Mouse (Mus musculus): ENCODE measurements around the gene Brf1. TPM values are rescaled to one million over a fixed set of nuclear protein-coding genes. Genes with fewer than 3 reads are reported as not detected.
A peak's percentile ranks its signal among the peaks of the same experiment; 100 is the strongest.

Gene Brf1
- polyA plus RNA-seq, 1 experiment: 42.1 TPM

DNA sequence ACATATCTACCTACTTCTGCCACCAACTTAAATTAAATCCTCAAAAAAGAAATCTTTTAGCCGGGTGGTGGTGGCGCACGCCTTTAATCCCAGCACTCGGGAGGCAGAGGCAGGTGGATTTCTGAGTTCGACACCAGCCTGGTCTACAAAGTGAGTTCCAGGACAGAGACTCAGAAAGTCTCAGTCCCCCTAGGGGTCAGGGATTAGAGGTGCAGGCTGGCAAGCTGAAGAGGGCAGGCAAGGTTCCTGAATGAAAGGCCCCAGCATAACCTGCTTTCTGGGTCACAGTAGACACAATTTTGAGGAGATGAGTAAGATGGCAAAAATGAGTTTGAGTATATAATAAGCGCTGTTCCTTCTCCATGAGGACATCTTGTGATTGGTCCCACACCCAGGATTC, 15.2 kb downstream of the Brf1 start:
- H3K4me3 ChIP-seq (ENCODE audit: insufficient read depth, low read length): no peak overlapping the region
- H3K4me1 ChIP-seq (ENCODE audit: control insufficient read depth, insufficient read depth, low read length): peaks cover 18% of the 10 kb centered on the region
- H3K27ac ChIP-seq (ENCODE audit: insufficient read depth, low read depth, low read length): no peak overlapping the region
- TF ChIP-seq POLR2A (IDR thresholded peaks at IDR 0.05; ENCODE audit: borderline replicate concordance, low read depth, low read length) (no peak), CTCF (IDR thresholded peaks at IDR 0.05; ENCODE audit: low read depth, low read length) (no peak)

DNA sequence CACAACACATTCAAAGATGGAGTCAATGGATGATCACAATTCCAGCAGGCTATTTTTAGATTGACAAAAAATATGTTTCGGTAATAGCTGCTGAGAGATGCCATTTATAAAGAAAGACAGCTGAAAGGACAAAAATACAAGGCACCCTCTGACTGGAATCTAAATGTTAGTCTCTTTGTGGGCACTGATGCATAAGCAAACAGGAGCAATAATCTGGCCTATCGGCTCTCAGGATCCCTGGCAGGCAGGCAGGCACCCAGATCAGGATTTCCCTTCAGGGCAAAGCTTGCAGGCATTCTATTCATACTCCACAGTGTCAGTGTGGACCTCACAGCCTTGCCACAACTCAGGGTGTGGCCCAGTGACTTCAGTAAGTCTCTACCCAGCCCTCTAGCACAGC, 18.5 kb downstream of the Brf1 start:
- TF ChIP-seq CTCF (IDR thresholded peaks at IDR 0.05; ENCODE audit: low read depth, low read length) (no peak), POLR2A (IDR thresholded peaks at IDR 0.05; ENCODE audit: borderline replicate concordance, low read depth, low read length) (no peak)
- peaks cover 5% of the 10 kb centered on the region for H3K4me1 ChIP-seq (ENCODE audit: control insufficient read depth, insufficient read depth, low read length)
- H3K4me3 ChIP-seq (ENCODE audit: insufficient read depth, low read length): no peak overlapping the region
- H3K27ac ChIP-seq (ENCODE audit: insufficient read depth, low read depth, low read length): no peak overlapping the region

DNA sequence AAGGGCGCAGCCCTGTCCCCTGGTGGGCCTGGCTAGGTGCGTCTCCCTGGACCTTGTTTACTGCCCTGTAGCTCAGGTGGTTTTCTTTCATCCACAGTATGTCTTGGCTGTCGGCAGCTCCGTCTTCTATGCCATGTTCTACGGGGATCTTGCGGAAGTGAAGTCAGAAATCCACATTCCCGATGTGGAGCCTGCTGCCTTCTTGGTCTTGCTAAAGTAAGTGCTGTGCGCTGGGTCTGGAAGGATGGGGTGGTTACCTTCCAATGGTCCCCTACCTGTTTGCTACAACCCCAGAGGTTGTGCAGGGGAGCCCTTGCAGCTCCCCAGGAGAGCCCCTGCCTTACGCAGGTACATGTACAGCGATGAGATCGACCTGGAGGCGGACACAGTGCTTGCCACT, 23.3 kb downstream of the Brf1 start:
- peak overlapping the region; percentile 77 for H3K4me3 ChIP-seq (ENCODE audit: insufficient read depth, low read length)
- H3K4me1 ChIP-seq (ENCODE audit: control insufficient read depth, insufficient read depth, low read length): peaks cover 6% of the 10 kb centered on the region; the same call in 1 of the 2 replicates
- no peak overlapping the region for H3K27ac ChIP-seq (ENCODE audit: insufficient read depth, low read depth, low read length)
- no peak for TF ChIP-seq CTCF (IDR thresholded peaks at IDR 0.05; ENCODE audit: low read depth, low read length)
- no peak for TF ChIP-seq POLR2A (IDR thresholded peaks at IDR 0.05; ENCODE audit: borderline replicate concordance, low read depth, low read length)

DNA sequence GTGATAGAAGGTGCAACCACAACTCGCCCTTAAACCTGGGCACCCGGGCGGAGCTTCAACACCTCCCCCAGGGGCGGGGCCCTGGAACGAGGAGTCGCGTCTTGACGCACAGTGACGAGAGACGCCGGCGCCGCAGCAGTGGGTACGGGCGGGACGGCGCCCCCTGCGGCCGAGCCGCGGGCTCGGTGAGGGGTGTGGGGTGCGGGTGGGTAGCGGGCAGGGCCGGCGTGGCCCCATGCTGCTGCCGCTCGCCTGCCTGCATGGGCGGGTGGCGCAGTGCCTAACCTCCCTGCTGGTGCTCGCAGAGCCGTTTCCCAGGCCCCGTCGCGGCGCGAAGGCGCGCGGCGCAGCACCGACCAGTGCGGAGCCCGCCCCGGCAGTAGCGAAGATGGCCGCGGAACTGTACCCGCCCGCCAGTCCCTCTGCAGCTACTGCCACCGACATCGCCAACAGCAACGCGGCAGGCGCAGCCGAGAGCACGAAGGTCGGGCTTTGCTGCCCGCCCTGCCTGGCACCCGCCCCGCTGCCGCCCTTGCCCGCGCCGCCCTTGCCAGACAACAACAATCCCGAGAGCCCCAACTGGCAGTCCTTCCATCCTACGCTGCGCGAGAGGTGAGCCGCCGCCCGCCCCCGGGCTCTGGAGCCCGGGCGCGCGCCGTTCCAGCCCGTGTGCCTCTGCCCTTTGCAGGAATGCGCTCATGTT, 24.0 kb downstream of the Brf1 start, which contains the start of gene Btbd6:
Gene Btbd6 (plus strand): TSS at position 112 of the 703 bp plus-strand sequence.
- Histone ChIP-seq H3K4me1 (ENCODE audit: control insufficient read depth, insufficient read depth, low read length) (peaks cover 6% of the 10 kb centered on the region; the same call in 1 of the 2 replicates), H3K27ac (ENCODE audit: insufficient read depth, low read depth, low read length) (peak within 1 kb of the TSS; percentile 17), H3K4me3 (ENCODE audit: insufficient read depth, low read length) (peak within 1 kb of the TSS; percentile 77)
- TF ChIP-seq POLR2A (IDR thresholded peaks at IDR 0.05; ENCODE audit: borderline replicate concordance, low read depth, low read length) (no peak; the same call in 1 of the 2 replicates), CTCF (IDR thresholded peaks at IDR 0.05; ENCODE audit: low read depth, low read length) (0 out of 2 replicates have a peak, but pooled peaks have one; percentile 15)

DNA sequence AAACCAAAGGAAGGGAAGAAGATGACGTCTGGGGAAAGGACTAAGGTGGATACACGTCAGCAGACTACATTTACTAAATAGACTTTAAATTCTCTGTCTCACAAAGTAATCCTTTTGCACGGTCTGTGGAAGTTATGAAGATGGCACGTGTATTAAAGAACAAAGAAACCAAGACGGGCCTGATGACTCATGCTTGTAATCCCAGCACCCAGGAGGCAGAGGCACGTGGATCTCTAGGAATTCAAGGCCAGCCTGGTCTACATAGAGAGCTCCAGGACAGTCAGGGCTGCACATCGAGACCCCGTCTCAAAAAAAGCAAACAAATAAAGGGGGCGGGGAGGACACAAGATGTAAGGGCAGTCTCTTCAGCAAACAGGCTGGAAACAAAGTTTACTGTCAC, 25.8 kb downstream of the Brf1 start:
- Histone ChIP-seq H3K4me3 (ENCODE audit: insufficient read depth, low read length) (no peak overlapping the region), H3K27ac (ENCODE audit: insufficient read depth, low read depth, low read length) (no peak overlapping the region), H3K4me1 (ENCODE audit: control insufficient read depth, insufficient read depth, low read length) (peaks cover 6% of the 10 kb centered on the region; the same call in 1 of the 2 replicates)
- no peak for TF ChIP-seq CTCF (IDR thresholded peaks at IDR 0.05; ENCODE audit: low read depth, low read length)
- no peak for TF ChIP-seq POLR2A (IDR thresholded peaks at IDR 0.05; ENCODE audit: borderline replicate concordance, low read depth, low read length)

DNA sequence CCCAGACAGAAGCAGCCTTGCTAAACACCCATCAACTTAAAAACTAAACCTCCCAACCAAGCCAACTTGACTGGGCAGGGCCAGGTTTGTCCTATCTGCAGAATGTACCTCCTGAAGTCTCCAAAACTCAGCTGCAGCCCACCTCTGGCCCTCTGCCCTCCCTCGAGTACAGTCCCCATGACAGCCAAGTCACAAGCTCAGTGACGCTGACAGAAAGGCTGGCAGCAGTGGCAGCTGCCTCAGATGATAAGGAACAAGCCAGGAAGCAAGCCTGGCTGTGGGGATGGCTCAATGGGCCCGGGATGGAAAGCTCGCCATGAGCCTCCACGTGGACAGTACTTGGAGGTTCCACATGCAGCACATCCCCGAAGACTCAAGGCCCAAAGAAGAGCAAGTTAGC, 30.9 kb downstream of the Brf1 start:
- H3K4me1 ChIP-seq (ENCODE audit: control insufficient read depth, insufficient read depth, low read length): 0 out of 2 replicates have a peak, but pooled peaks cover 4% of the 10 kb centered on the region
- H3K27ac ChIP-seq (ENCODE audit: insufficient read depth, low read depth, low read length): no peak overlapping the region
- TF ChIP-seq CTCF (IDR thresholded peaks at IDR 0.05; ENCODE audit: low read depth, low read length): no peak
- no peak for TF ChIP-seq POLR2A (IDR thresholded peaks at IDR 0.05; ENCODE audit: borderline replicate concordance, low read depth, low read length)
- H3K4me3 ChIP-seq (ENCODE audit: insufficient read depth, low read length): no peak overlapping the region

DNA sequence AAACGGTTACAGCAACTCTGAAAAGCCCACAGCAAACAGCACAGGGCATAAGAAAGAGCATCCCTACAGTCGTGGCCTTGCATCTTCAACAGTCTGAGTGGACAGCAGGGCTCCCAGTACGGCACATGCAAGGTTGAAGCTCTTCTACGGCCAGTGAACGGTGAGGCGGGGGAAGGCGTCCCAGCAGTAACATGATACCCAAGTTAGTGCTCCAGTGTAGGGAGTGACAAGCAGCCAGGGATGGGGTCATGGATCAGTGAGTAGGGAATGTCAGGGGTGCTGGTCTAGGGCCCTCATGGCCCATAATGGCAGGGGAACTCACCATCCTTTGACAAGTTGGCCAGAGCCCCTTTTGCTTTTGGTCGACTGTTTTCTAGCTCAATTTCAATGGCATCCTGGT, 31.6 kb downstream of the Brf1 start:
- Histone ChIP-seq H3K4me1 (ENCODE audit: control insufficient read depth, insufficient read depth, low read length) (0 out of 2 replicates have a peak, but pooled peaks cover 4% of the 10 kb centered on the region), H3K27ac (ENCODE audit: insufficient read depth, low read depth, low read length) (no peak overlapping the region), H3K4me3 (ENCODE audit: insufficient read depth, low read length) (no peak overlapping the region)
- TF ChIP-seq CTCF (IDR thresholded peaks at IDR 0.05; ENCODE audit: low read depth, low read length) (no peak), POLR2A (IDR thresholded peaks at IDR 0.05; ENCODE audit: borderline replicate concordance, low read depth, low read length) (no peak)

DNA sequence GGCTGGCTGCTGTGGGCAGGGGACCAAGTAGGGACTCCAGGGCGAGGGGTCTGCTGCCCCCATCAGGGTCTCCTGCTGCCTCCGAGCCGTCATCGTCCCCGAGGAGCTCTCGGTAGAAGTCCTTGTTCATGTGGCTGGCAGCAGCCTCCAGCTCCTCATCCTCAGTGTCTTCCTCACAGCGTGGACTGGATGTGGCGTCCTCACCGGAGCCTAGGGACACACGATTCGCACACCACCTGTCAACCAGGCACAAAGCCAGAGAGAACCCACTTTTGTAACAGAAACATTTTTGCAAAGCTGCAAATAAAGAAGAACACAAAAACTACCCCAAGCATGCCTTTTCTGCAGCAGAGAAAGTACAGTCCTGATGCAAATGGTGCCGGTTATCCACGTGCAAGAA, 34.7 kb downstream of the Brf1 start:
- no peak overlapping the region for H3K4me3 ChIP-seq (ENCODE audit: insufficient read depth, low read length)
- no peak for TF ChIP-seq POLR2A (IDR thresholded peaks at IDR 0.05; ENCODE audit: borderline replicate concordance, low read depth, low read length)
- no peak for TF ChIP-seq CTCF (IDR thresholded peaks at IDR 0.05; ENCODE audit: low read depth, low read length)

DNA sequence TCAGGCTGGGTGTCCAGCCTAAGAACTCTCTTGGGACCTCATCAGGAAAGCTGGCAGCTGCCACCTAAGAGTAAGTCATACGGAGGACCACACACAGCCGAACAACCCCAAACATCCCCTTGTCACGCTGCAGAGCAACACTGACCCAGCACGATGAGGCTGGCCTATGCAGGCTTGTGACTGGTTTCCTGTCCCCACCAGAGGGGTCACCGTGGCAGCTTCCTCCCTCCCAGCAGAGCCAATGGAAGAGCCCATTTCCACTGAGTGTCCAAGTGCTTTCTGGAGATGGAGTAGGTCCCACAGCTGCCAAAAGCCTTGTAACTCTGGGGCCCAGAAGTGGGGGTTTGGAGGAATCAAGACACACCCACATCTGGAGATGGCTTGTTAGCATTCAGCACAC, 38.6 kb downstream of the Brf1 start:
- no peak for TF ChIP-seq POLR2A (IDR thresholded peaks at IDR 0.05; ENCODE audit: borderline replicate concordance, low read depth, low read length)
- no peak for TF ChIP-seq CTCF (IDR thresholded peaks at IDR 0.05; ENCODE audit: low read depth, low read length)
- no peak overlapping the region for H3K4me3 ChIP-seq (ENCODE audit: insufficient read depth, low read length)
- peaks cover 8% of the 10 kb centered on the region for H3K4me1 ChIP-seq (ENCODE audit: control insufficient read depth, insufficient read depth, low read length)
- H3K27ac ChIP-seq (ENCODE audit: insufficient read depth, low read depth, low read length): no peak overlapping the region

More for the DNA sequence above, 34.7 kb downstream of the Brf1 start:
- Histone ChIP-seq H3K4me1 (ENCODE audit: control insufficient read depth, insufficient read depth, low read length) (0 out of 2 replicates have a peak, but pooled peaks cover 4% of the 10 kb centered on the region), H3K27ac (ENCODE audit: insufficient read depth, low read depth, low read length) (no peak overlapping the region)

DNA sequence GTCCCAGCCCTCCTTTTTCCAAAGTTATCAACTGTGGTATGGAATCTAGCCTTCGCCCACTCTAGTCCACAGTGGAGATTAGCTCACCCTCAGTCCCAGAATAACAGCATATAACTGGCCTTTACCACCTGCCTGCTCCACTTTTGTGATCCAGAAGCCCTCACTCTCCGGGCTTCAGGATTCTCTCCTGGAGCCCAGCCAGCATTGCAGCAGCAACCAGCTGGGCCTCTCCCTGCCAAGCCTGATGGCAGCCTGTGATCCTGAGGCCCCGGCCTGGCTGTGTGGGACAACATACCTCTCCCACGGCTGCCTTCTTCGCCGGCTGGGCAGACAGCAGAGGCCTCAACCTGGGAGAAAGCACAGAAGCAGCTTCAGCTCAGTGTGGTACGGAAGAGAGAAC, 39.1 kb downstream of the Brf1 start:
- TF ChIP-seq CTCF (IDR thresholded peaks at IDR 0.05; ENCODE audit: low read depth, low read length): no peak
- no peak for TF ChIP-seq POLR2A (IDR thresholded peaks at IDR 0.05; ENCODE audit: borderline replicate concordance, low read depth, low read length)
- H3K4me1 ChIP-seq (ENCODE audit: control insufficient read depth, insufficient read depth, low read length): peaks cover 8% of the 10 kb centered on the region
- no peak overlapping the region for H3K4me3 ChIP-seq (ENCODE audit: insufficient read depth, low read length)
- H3K27ac ChIP-seq (ENCODE audit: insufficient read depth, low read depth, low read length): no peak overlapping the region

All from bone marrow macrophage, adult 2 months (primary cell).